Mouse (Mus musculus) thymus, adult 2 months (tissue): ENCODE measurements around the gene Olfr965.

Experiments
- CTCF ChIP-seq: fragments of 200-500 bp; IDR thresholded peaks from 2 replicates; pipeline ENCODE4 v1.5.1; 2012; ENCODE audit warnings: mild to moderate bottlenecking, control low read depth, low read length, moderate library complexity, borderline replicate concordance; ENCODE audit not compliant: control insufficient read depth, poor library complexity, insufficient read depth; ENCODE audit errors: extremely low read depth
- POLR2A ChIP-seq: fragments of 200-500 bp; IDR thresholded peaks from 2 replicates; pipeline ENCODE4 v1.6.1; 2012; ENCODE audit warnings: mild to moderate bottlenecking, low read length, control low read depth, moderate library complexity; ENCODE audit not compliant: control insufficient read depth, poor library complexity, insufficient read depth; ENCODE audit errors: extremely low read depth

DNA sequence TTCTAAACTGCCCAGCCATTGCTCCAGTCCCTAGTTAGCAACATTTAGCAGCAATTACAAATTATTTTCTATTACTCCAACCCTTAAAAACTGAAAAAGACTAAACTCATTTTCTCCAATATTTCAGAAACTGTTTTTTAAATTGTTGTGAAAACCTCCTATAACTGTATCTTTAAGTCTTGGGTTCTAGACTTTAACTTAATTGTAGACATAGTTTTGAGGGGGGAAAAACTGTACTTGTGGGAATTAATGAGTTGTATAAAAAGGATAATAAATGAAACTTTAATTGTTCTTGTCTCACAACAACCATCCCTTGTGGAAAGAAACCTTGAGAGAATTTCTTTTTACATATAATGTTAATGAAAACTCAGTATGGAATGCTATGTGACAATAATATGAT is 19.5 kb downstream of the Olfr965 start, which contains the start of gene Olfr150:
- TF ChIP-seq CTCF (no peak), POLR2A (no peak)
